Mouse (Mus musculus) liver, embryonic 14.5 days (tissue): Measurements from ENCODE around the gene Ctnnd2.

Experiments
- CTCF ChIP-seq: IDR thresholded peaks from 2 replicates; pipeline ENCODE4 v1.5.1; 2016; ENCODE audit warnings: antibody characterized with exemption, low read depth, control low read depth
- EP300 ChIP-seq: IDR thresholded peaks from 2 replicates; pipeline ENCODE4 v1.6.1; 2016; ENCODE audit warnings: antibody characterized with exemption, low read depth

GRCm38 (mm10) chr15:30462804-30463423 is 290.5 kb downstream of the Ctnnd2 start:
- TF ChIP-seq CTCF (no peak), EP300 (no peak)
